Mouse (Mus musculus) retina, postnatal 7 days (tissue): ENCODE results near the gene Qtrt2.

ENCODE experiments used
- DNase-seq: peaks from one replicate; pipeline ENCODE4 v3.0.0-alpha.2; 2012; ENCODE audit warnings: low read depth, low spot score

Qtrt2 gene

DNA sequence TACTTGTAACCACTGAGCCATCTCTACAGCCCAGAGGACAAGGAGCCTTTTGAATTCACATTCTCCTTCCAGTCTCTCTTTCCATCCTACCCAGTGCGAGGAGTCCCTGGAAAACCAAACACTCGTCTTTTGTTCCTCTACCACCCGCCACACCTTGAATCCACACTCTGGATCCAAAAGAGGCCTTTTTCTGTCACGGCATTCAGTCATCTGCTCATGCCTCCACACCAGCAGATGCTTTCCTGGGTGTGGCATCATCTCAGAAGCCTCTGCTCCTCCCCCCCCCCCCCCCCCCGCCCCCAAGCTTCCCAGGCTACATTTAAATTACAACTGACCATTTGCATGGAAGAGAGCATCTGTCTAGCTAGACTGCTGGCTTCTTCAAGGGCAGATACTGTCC, 110.3 kb downstream of the Qtrt2 start:
- no peak for DNase-seq

DNA sequence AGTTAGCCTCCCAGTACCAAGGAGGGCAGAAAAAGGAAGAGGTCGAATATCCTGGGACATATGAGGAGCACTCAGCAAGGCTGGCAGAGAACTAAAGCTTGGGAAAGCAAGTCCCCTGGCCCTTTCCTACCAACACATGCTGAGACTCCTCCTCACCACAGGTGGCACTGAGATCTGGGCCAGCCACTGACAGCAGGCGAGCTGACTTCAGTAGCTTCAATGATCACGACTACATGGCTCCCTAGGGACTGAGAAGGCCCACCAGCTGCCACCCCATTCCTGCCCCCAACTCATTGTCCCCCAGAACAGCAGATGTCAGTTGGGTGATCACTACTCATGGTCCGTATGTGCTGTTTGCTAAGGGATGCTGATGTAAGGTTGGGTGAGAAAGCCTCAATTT, 112.0 kb downstream of the Qtrt2 start:
- no peak for DNase-seq
